Mouse (Mus musculus) cerebellum, postnatal 14 days (tissue): ENCODE data around the gene Ebf1.

Experiments
- DNase-seq, 2 experiments: peaks; one replicate each; pipeline ENCODE4 v3.0.0; 2021; ENCODE audit warnings: mixed read lengths in 2 of 2

Gene Ebf1

DNA sequence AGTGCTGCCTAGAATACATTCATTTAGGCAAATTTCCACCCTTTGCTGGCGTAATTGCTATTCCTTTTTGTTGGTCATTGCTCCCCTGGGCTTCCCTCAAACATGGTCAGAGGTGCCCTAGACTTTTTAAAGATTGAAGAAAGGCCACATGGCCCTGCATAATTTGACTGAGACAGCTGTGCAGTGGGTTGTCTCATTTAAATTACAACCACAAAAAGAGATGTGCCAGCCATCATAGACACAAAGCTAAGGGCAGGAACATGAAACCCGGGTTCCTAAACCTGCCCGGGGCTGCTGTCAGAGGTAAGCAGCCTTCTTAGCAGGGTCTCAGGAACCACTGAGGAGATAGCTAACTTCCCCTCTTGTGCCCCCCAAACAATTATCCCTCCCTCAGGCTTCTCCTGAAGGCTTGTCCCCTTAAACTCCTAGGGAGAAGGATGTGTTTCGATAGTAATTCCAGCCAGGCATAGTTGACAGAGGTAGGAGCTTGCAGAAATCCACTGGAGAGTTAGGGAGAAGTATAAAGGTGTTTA lies 46.6 kb downstream of the Ebf1 start:
- no peak for DNase-seq

GRCm38 (mm10) chr11:44665156-44665682 lies 48.1 kb downstream of the Ebf1 start:
- peak; percentile 40 to 51 for DNase-seq

- DNase-seq, result no peak
Observed at GRCm38 (mm10) chr11:44665741-44666531, 48.8 kb downstream of the Ebf1 start.

GRCm38 (mm10) chr11:44666741-44667140 lies 49.6 kb downstream of the Ebf1 start:
- DNase-seq, result no peak

GRCm38 (mm10) chr11:44681306-44681705 lies 64.2 kb downstream of the Ebf1 start:
- peak; percentile 19 to 33 for DNase-seq

DNA sequence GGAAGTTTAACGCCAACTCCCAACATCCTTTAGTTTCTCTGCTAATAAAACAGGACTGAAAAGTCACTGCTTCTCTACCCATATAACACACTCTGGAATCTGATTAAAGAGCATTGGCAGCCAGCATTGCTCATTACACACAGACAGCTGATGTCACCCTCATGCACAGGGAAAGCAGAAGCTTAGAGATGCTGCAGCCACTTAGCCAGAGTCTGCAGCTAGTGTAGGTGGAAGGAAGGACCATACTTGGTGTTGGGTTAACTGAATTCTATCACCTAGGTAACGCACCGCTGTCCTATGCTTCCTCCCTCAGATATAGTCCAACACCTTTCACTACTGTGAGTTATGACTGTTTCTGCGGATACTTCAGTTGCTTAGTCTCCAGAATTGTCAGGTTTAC lies 64.9 kb downstream of the Ebf1 start:
- no peak for DNase-seq

DNA sequence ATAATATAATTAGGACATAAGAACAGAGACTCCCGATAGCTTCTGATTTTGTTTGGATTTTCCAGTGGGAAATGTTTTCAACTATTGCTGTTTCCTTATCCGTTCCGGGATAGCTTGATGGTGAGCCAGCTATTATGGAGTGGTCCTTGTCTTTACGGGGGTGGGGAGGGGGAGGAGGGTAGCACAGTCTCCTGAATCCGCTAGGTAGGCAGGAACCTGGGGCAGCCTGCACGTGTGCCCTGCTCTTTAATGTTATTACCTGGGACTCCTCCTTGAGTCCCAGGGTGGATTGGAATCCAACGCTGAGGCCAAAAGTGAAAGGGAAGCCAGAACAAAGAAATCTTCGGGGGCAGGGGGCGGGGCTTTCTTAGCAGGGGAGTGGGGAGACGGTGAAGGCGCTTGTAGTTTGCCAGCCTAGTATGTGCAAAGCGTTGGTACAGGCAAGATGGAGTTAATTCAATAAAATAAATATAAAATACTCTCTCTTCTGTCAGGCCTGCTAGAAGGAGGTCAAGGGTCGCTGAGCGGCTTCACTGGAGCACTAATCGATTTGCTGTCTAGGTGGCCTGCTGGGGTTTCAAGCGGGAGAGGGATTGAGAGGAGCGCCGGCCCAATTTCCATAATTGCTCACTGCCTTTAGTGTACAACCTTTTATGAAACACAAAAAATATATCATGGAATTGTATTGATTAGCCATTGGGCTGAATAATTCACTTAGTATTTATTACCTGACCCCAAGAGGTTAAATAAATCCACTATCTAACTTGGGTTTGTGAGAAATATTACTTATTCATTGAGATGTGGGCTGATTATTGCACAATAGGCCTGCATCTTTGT lies 65.8 kb downstream of the Ebf1 start:
- DNase-seq, result no peak

DNA sequence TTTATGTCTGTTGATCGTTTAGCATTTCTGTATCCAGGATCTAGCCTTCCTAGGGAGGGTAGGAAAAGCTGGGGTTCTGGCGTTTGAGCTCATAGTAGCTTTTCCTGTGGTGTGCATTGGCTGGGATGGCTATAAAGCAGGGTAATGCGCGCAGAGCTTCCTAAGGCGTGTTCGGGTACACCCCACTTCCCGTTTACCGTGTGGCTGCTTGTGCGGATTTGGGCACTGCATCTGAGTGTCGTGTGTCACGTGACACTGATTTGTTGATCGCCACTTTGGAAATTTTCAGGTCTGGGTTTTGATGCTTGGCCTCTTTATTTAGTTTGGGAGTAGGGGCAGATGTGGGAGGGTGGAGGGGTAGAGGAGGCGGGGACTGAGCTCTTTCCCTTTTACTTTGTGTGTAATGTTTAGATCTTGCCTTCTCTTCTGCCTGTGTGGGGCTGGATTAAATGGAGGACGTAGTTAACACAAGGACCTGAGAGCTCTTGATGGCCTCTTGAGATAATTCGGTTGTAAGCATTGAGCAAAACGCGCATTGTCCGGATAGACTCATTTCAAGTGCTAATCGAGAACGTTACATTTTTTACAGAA lies 67.5 kb downstream of the Ebf1 start:
- DNase-seq, result no peak

- no peak for DNase-seq
Observed at GRCm38 (mm10) chr11:44685129-44685528, 68.0 kb downstream of the Ebf1 start.

- DNase-seq, result no peak
Observed at GRCm38 (mm10) chr11:44685911-44686361, 68.8 kb downstream of the Ebf1 start.

GRCm38 (mm10) chr11:44686378-44686777 lies 69.3 kb downstream of the Ebf1 start:
- no peak for DNase-seq

DNA sequence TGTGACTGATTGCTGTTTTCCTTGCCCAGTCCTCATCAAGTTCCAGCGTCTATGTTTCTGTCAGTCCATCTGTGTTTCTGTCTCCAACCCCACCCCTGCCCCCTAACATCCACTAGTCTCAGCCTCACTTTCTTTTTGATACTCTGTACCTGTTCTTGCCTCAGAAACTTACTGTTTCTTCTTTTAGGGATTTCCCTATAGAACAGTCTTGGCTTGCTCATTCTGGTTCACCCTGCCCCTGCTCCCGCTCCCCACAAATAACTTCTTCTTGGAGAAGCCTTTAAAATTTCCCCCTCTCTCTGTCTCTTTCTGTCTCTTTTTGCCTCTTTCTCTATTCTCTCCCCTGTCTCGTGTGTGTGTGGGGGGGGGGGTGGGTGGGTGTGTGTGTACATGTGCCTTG lies 71.4 kb downstream of the Ebf1 start:
- no peak for DNase-seq

DNA sequence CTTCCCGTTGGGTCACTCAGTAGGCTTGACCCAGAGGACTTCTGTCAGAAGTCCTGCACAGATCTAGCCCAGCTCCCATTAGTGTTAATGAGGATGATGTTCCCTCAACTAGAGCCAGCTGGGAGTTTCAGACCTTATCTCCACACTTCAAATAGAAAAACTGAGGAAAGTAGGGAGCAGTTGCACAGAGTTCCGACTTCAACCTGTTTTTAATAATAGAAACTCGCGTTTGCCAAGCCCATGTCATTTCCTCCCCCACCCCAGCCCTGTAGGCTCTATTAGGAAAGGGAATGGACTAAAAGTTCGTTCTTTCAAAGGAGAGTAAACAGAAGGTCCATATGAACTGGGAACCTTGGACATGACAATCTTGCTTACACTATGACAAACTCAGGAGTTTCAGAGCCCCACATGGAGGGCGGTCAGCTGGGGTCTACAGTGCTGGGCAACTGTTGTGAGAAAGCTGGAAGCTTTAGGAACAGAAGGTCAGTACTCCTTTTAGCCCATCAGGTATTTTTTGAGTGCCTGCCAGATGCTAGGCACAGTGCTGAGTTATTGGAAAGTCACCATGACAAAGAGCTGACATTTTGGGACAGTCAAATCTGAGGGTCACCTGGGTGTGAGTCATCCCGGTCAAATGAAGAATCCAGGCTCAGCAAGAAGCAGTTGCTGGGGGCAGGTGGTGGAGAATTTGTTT lies 72.6 kb downstream of the Ebf1 start:
- no peak for DNase-seq

- DNase-seq, result no peak
Observed at GRCm38 (mm10) chr11:44690265-44690572, 73.1 kb downstream of the Ebf1 start.

GRCm38 (mm10) chr11:44695416-44695815 lies 78.3 kb downstream of the Ebf1 start:
- no peak for DNase-seq

- DNase-seq, result peak; percentile 73 to 79
Observed at GRCm38 (mm10) chr11:44696539-44697201, 79.6 kb downstream of the Ebf1 start.

DNA sequence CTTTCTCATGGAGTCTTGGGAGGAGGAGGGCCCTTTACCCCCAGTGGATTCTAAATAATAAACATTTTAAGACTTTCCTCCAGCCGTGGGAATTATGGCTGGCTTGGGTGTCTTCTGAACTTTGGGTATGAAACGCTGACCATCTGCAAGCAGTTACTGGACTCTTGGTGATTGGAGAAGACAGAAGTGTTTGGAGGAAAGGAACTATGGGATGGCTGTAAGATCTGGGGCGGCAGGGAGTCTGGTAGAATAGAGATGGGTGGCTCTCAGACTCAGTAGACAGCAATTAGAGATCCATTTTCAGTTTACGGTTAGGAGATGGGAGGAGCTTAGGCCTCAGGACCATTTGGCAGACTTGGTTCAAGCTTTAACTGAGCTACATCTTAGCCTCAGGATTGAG lies 83.1 kb downstream of the Ebf1 start:
- no peak for DNase-seq

DNA sequence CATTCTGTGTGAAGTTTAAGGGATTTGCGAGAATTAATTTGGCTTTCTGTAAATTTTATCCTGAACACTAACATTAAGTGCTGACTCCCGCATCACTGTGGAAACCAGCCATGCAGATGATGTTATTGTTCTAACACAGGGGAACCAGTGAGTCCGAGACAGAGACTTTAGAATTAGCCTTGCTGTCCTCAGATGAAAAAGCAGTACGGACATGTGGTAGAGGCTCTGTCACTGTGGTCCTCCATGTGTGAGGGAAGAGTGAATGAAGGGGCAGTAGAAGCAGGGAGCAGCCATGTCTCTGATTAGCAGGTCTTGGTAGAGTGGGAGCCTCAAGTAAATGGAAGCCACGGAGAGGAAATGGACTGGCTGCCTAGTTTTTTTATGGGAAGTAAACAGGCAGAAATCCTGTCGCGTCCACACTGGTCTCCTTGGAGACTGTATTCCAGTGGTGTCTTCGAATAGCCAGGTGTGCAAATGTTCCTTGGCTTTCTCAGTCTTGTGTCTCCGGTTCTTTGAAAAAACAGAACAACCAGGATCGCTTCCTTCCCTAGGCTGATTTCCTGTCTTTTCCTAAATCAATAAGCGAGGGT lies 84.2 kb downstream of the Ebf1 start:
- DNase-seq, result no peak

DNA sequence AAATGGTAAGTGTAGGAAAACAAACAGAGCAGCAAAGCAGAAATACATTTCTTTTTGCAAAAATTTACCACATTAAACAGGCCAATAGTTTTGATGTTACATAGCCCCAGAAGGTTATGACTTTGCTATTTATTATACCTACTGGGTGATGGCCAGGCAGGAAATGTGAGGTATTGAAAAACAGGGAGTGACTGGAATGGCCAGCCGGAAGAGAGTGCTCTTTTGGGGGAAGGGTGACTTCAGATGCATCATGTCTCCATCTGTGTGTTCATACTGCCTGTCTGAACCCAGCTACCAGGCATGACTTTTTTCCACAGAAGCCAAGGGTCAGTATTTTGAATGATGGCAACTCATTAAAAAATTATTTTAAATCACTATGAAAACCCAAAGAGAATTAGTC lies 84.7 kb downstream of the Ebf1 start:
- no peak for DNase-seq

GRCm38 (mm10) chr11:44702716-44703486 lies 85.8 kb downstream of the Ebf1 start:
- no peak for DNase-seq

- no peak for DNase-seq
Observed at GRCm38 (mm10) chr11:44703951-44704350, 86.8 kb downstream of the Ebf1 start.
